Mouse (Mus musculus): ENCODE measurements around the gene Unc119b. TPM values are rescaled to one million over a fixed set of nuclear protein-coding genes. Genes with fewer than 3 reads are reported as not detected.

Gene Unc119b
- polyA plus RNA-seq (2015; fragmentation: Nextera tagmentation; extraction: Ambion mirVana): 45.5 and 47.1 TPM in 2 replicates

DNA sequence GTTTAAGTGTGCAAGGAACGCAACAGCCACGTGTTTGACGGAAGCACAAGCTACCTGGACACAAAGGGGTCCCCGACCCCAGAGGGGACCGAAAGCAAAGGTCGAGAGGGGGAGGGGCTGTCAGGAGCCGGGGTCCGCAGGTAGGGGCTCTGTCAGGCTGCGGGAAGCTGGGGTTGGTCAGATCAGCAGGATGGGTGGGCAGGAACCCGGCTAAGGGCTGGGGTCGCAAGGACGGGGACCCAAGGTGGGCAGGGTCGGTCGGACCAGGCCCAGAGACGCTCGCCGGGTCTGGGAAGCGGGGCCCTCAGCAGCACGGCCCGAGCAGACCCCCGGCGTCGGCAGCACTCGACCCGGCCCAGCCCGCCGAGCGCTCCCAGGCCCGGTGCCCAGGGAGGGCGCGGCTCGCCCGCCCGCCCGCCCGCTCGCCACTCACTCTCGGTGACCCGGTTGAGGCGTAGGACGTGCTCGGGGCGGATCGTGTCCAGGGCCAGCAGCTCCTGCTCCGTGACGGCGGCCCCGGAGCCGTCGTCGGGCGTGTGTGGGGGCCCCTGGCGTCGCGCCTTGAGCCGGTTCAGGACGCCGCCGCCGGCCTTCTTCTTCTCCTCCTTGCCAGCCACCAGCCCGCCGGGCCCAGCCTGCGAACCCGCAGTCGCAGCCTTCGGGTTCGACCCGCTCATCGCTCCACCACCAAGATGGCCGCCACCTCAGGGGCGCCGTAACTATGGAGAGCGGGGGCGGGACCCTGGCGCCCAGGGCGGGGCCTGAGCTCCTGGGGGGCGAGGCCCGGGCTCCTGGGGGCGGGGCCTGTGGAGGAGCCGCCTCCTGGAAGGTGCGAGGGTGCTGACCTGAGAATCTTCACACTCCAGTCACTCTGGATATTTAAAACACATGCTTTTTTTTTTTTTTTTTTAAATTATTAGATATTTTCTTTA, at the start of gene Unc119b:
Gene Unc119b (minus strand): TSS at position 742 of the 932 bp plus-strand sequence.
- ATAC-seq (ENCODE audit: low FRiP score, low read depth): peak; percentile 95
- H3K27ac ChIP-seq: no peak within 1 kb of the TSS; the same call in 1 of the 2 replicates
- H3K27me3 ChIP-seq: no peaks in the 10 kb centered on the region
- H3K36me3 ChIP-seq: peaks cover 10% of the 10 kb centered on the region
- H3K9me3 ChIP-seq: no peaks in the 10 kb centered on the region
- H3K4me3 ChIP-seq: peak within 1 kb of the TSS; percentile 90
- H3K4me1 ChIP-seq: peaks cover 14% of the 10 kb centered on the region
- WGBS: 0% methylated on average over 79 of the region's 81 CpGs
- peak within 1 kb of the TSS; percentile 88 for H3K9ac ChIP-seq
- H3K4me2 ChIP-seq (replicated peaks): peak within 1 kb of the TSS; percentile 90

DNA sequence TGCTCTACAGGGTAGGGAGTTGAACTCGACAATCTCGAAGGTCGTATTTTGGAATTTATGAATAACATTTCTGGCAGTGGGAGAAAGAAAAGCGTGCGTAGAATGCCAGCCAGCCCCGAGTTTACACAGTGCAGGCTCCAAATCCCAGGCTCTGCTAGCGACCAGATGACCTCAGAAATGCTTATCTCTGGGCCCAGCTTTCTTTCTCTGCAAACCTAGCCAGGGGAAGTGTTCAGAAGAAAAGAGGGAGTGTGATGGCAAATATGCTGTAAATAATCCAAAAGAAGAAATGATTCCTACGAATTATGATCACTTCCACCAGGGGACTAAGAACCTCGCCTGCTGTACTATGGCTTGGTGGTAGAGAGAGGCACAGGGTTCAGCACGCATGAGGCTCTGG, 48.7 kb upstream of the Unc119b start:
- peaks cover 26% of the 10 kb centered on the region for H3K4me1 ChIP-seq
- no peaks in the 10 kb centered on the region for H3K9me3 ChIP-seq
- no peak overlapping the region for H3K27ac ChIP-seq
- no peak for ATAC-seq (ENCODE audit: low FRiP score, low read depth)
- 76% methylated on average over 10 of the region's 10 CpGs for WGBS
- H3K9ac ChIP-seq: no peak overlapping the region
- no peaks in the 10 kb centered on the region for H3K36me3 ChIP-seq
- H3K4me2 ChIP-seq (replicated peaks): no peak overlapping the region
- H3K27me3 ChIP-seq: peaks cover 25% of the 10 kb centered on the region; the same call in 1 of the 2 replicates
- H3K4me3 ChIP-seq: no peak overlapping the region

- no peaks in the 10 kb centered on the region for H3K36me3 ChIP-seq
- no peak overlapping the region for H3K4me2 ChIP-seq (replicated peaks)
- H3K9me3 ChIP-seq: no peaks in the 10 kb centered on the region
- H3K9ac ChIP-seq: 0 out of 2 replicates have a peak overlapping the region, but pooled peaks have one; percentile 8
- ATAC-seq (ENCODE audit: low FRiP score, low read depth): no peak
- H3K27ac ChIP-seq: no peak overlapping the region
- WGBS: 80% methylated on average over 8 of the region's 8 CpGs
- H3K4me3 ChIP-seq: no peak overlapping the region
- H3K4me1 ChIP-seq: peaks cover 26% of the 10 kb centered on the region
- peaks cover 25% of the 10 kb centered on the region; the same call in 1 of the 2 replicates for H3K27me3 ChIP-seq
Observed at GRCm38 (mm10) chr5:115182925-115183324, 48.1 kb upstream of the Unc119b start.

DNA sequence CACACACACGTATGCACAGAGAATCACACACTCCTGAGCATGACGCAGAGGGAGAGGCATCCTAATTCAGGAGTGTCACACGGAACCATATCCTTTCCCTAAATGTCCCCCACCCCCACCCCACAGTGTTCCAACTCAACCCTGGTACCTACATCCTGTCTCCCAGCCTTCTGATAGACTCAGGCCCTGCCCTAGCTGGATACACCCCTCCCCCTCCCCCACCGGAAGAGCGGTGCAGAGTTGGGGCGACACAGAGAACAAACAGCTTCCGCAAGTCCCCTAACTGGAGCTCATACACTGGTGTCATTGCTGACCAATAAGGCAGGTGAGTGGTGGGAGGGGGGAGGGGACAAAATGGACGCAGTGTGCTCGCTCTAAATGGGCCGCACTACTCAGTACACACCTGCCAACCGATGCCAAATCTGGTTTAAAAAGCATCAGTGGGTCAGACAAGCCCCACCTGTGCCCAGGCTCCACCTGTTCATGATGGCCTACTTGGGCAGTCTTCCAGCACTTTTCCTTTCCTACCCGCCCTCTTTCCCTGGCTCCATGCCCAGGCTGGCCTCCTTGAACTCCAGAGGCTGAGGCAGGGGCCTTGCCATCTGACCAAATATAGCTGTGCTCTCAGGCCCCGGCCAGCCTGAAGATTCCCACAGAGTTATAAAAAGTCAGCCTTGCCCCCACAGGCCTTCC, 46.6 kb upstream of the Unc119b start:
- H3K4me1 ChIP-seq: peaks cover 13% of the 10 kb centered on the region
- WGBS: 80% methylated on average over 13 of the region's 13 CpGs
- ATAC-seq (ENCODE audit: low FRiP score, low read depth): no peak

GRCm38 (mm10) chr5:115179596-115179995, 44.8 kb upstream of the Unc119b start:
- 93% methylated on average over 11 of the region's 11 CpGs for WGBS
- H3K27me3 ChIP-seq: no peaks in the 10 kb centered on the region
- H3K36me3 ChIP-seq: no peaks in the 10 kb centered on the region
- H3K9me3 ChIP-seq: no peaks in the 10 kb centered on the region
- peaks cover 9% of the 10 kb centered on the region; the same call in 1 of the 2 replicates for H3K4me1 ChIP-seq
- ATAC-seq (ENCODE audit: low FRiP score, low read depth): no peak
- H3K27ac ChIP-seq: no peak overlapping the region
- H3K4me2 ChIP-seq (replicated peaks): no peak overlapping the region
- H3K9ac ChIP-seq: no peak overlapping the region
- no peak overlapping the region for H3K4me3 ChIP-seq

More for the DNA sequence above, 46.6 kb upstream of the Unc119b start:
- no peak overlapping the region for H3K4me3 ChIP-seq
- H3K36me3 ChIP-seq: no peaks in the 10 kb centered on the region
- no peak overlapping the region for H3K9ac ChIP-seq
- H3K9me3 ChIP-seq: no peaks in the 10 kb centered on the region
- H3K27me3 ChIP-seq: peaks cover 11% of the 10 kb centered on the region; the same call in 1 of the 2 replicates
- H3K4me2 ChIP-seq (replicated peaks): no peak overlapping the region
- no peak overlapping the region for H3K27ac ChIP-seq

- Histone ChIP-seq H3K4me2 (replicated peaks) (no peak overlapping the region), H3K9me3 (no peaks in the 10 kb centered on the region), H3K9ac (no peak overlapping the region), H3K27me3 (no peaks in the 10 kb centered on the region), H3K4me3 (no peak overlapping the region), H3K4me1 (peaks cover 9% of the 10 kb centered on the region; the same call in 1 of the 2 replicates), H3K36me3 (no peaks in the 10 kb centered on the region), H3K27ac (no peak overlapping the region)
- ATAC-seq (ENCODE audit: low FRiP score, low read depth): no peak
- 71% methylated on average over 6 of the region's 6 CpGs for WGBS
Observed at GRCm38 (mm10) chr5:115177866-115178265, 43.1 kb upstream of the Unc119b start.

DNA sequence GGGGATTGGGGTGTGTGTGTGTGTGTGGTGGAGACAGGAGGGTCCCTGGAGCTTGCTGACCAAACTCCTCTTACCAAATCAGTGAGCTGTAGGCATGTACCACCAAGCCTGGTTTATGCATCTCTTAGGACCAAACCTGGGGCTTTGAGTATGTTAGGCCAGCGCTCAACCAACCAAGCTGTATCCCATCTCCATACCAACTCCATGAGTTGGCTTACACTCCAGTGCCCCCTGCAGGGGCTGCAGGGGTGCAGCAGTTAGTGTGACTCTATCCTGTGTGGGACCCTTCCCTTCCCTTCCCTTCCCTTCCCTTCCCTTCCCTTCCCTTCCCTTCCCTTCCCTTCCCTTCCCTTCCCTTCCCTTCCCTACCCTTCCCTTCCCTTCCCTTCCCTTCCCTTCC, 39.8 kb upstream of the Unc119b start:
- no peak overlapping the region for H3K4me3 ChIP-seq
- H3K27me3 ChIP-seq: no peaks in the 10 kb centered on the region
- no peak for ATAC-seq (ENCODE audit: low FRiP score, low read depth)
- H3K9me3 ChIP-seq: no peaks in the 10 kb centered on the region
- 83% methylated on average over 1 of the region's 1 CpGs for WGBS
- H3K4me2 ChIP-seq (replicated peaks): no peak overlapping the region
- no peak overlapping the region for H3K9ac ChIP-seq
- H3K27ac ChIP-seq: no peak overlapping the region
- H3K36me3 ChIP-seq: no peaks in the 10 kb centered on the region
- H3K4me1 ChIP-seq: no peaks in the 10 kb centered on the region

DNA sequence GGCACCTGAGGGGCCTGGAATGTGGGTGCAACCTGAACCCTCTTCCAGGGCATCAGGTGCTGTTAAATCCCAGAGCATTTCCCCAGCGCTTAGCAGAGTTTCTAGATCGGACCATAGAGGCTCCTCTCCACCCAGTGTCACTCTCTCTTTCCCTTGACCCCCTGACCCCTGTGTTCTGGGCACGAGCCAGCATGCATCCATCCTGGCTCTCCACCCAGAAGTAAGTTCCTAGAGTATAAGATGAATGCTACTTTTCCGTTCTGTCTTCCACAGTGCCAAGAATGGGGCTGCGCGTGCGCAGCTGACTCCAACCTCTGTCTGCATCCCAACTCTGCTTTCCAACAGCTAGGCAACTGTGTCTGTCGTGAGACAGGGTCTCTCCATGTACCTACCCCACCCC, 35.4 kb upstream of the Unc119b start:
- Histone ChIP-seq H3K9ac (no peak overlapping the region), H3K27me3 (no peaks in the 10 kb centered on the region), H3K4me3 (no peak overlapping the region), H3K4me2 (replicated peaks) (no peak overlapping the region), H3K27ac (no peak overlapping the region), H3K36me3 (no peaks in the 10 kb centered on the region), H3K4me1 (peaks cover 20% of the 10 kb centered on the region), H3K9me3 (no peaks in the 10 kb centered on the region)
- WGBS: 83% methylated on average over 8 of the region's 8 CpGs
- ATAC-seq (ENCODE audit: low FRiP score, low read depth): no peak

DNA sequence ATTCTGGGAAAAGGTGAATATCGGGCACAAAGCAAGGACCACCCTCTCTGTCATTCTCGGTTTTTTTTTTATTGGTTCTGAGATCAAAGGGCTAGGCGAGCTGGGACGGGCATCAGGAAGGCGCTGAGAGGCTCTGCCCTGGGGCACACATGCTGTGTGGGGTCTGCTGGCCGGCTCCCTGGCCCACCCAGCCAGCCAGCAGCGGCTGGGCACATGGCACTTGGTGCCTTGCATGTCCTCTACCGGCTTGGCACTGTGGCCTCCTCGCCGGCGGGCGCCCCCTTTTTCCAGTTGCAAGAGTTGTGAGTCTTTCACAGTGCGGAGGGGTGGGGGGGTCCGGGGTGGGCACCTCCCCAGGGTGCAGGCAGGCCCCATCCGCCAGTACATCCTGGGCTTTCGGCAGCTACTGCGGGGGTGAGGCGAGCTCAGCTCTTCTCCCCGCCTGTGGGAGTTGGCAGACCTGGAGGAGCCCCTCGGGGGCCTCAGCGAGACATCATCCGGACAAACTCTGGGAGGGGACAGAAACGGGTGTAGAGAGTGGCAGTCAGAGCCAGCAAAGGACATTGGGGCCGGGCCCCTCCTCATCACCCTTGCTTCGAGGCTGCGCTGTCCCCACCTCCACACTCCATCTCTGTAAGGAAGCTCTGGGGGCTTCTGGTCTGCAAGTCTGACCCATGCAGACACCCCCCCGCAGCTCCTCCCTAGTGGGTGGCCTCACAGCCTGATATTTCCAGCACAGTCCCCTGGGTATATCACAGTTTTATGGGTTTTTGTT, 34.1 kb upstream of the Unc119b start:
- Histone ChIP-seq H3K9ac (no peak overlapping the region), H3K4me2 (replicated peaks) (peak overlapping the region; percentile 35)
- no peak for ATAC-seq (ENCODE audit: low FRiP score, low read depth)

GRCm38 (mm10) chr5:115167396-115167795, 32.6 kb upstream of the Unc119b start:
- ATAC-seq (ENCODE audit: low FRiP score, low read depth): no peak
- H3K9me3 ChIP-seq: no peaks in the 10 kb centered on the region
- H3K27ac ChIP-seq: no peak overlapping the region

More for the DNA sequence above, 34.1 kb upstream of the Unc119b start:
- Histone ChIP-seq H3K4me3 (no peak overlapping the region), H3K27ac (no peak overlapping the region), H3K27me3 (no peaks in the 10 kb centered on the region), H3K36me3 (no peaks in the 10 kb centered on the region), H3K4me1 (peaks cover 20% of the 10 kb centered on the region), H3K9me3 (no peaks in the 10 kb centered on the region)
- 33% methylated on average over 27 of the region's 27 CpGs for WGBS

GRCm38 (mm10) chr5:115166815-115167194, 32.0 kb upstream of the Unc119b start:
- H3K4me2 ChIP-seq (replicated peaks): no peak overlapping the region
- H3K9ac ChIP-seq: no peak overlapping the region
- no peaks in the 10 kb centered on the region for H3K36me3 ChIP-seq
- no peak for ATAC-seq (ENCODE audit: low FRiP score, low read depth)
- WGBS: 82% methylated on average over 7 of the region's 7 CpGs
- H3K4me3 ChIP-seq: no peak overlapping the region
- no peak overlapping the region for H3K27ac ChIP-seq
- H3K4me1 ChIP-seq: peaks cover 28% of the 10 kb centered on the region
- H3K27me3 ChIP-seq: no peaks in the 10 kb centered on the region
- no peaks in the 10 kb centered on the region for H3K9me3 ChIP-seq

More at GRCm38 (mm10) chr5:115167396-115167795, 32.6 kb upstream of the Unc119b start:
- no peaks in the 10 kb centered on the region for H3K27me3 ChIP-seq
- 56% methylated on average over 6 of the region's 6 CpGs for WGBS
- H3K4me3 ChIP-seq: no peak overlapping the region
- peaks cover 28% of the 10 kb centered on the region for H3K4me1 ChIP-seq
- H3K4me2 ChIP-seq (replicated peaks): no peak overlapping the region
- H3K9ac ChIP-seq: no peak overlapping the region
- no peaks in the 10 kb centered on the region for H3K36me3 ChIP-seq

Data from limb, embryonic 13.5 days (tissue).